Mouse (Mus musculus) liver, embryonic 14.5 days (tissue): Measurements from ENCODE around the gene Zfp113. TPM values are rescaled to one million over a fixed set of nuclear protein-coding genes. Genes with fewer than 3 reads are reported as not detected.

Source experiments
- ATAC-seq: fragments of 200-750 bp; cut with Nextera tagmentation; 2 replicates; pipeline ENCODE4 v1.8.0; 2017; ENCODE audit warnings: moderate number of reproducible peaks, mild to moderate bottlenecking, moderate library complexity; ENCODE audit not compliant: insufficient read depth
- DNase-seq, 3 experiments: peaks; one replicate each; pipeline ENCODE4 v3.0.0-alpha.2; 2012 to 2013; ENCODE audit warnings: low read depth in 3 of 3, low spot score in 3 of 3
- H3K27ac ChIP-seq: fragments of 300-500 bp; sonication (generic); 2 replicates; pipeline ENCODE4 v1.5.1; 2014; ENCODE audit warnings: moderate library complexity, mild to moderate bottlenecking, control low read depth, inconsistent platforms
- H3K27me3 ChIP-seq: fragments of 300-500 bp; sonication (generic); 2 replicates; pipeline ENCODE4 v1.6.1; 2014; ENCODE audit warnings: mild to moderate bottlenecking, low read length, moderate library complexity; ENCODE audit not compliant: control insufficient read depth, insufficient read depth
- H3K36me3 ChIP-seq: fragments of 300-500 bp; sonication (generic); replicated peaks from 2 replicates; pipeline ENCODE4 v1.6.1; 2014; ENCODE audit warnings: low read depth; ENCODE audit not compliant: control insufficient read depth, insufficient read depth
- H3K4me1 ChIP-seq, 2 experiments: fragments of 200-500 bp in 1 of 2; fragments of 300-500 bp in 1 of 2; sonication (generic) in 1 of 2; replicated peaks; 2 replicates each; pipeline ENCODE4 v1.6.1; 2012 to 2014; ENCODE audit warnings: antibody characterized with exemption in 1 of 2, inconsistent platforms in 1 of 2, low read length in 1 of 2; ENCODE audit not compliant: control insufficient read depth in 2 of 2, insufficient read depth in 2 of 2
- H3K4me2 ChIP-seq: fragments of 300-500 bp; sonication (generic); 2 replicates; pipeline ENCODE4 v1.6.1; 2014; ENCODE audit warnings: low read depth, mild to moderate bottlenecking, control low read depth, moderate library complexity
- H3K4me3 ChIP-seq, 2 experiments: fragments of 200-500 bp in 1 of 2; fragments of 300-500 bp in 1 of 2; sonication (generic) in 1 of 2; 2 replicates each; pipeline ENCODE4 v1.5.1; 2012 to 2014; ENCODE audit warnings: low read depth in 2 of 2, low read length in 2 of 2, mild to moderate bottlenecking in 2 of 2, control low read depth in 1 of 2, inconsistent platforms in 1 of 2, moderate library complexity in 1 of 2; ENCODE audit not compliant: insufficient read depth in 1 of 2
- H3K9ac ChIP-seq: fragments of 300-500 bp; sonication (generic); replicated peaks from 2 replicates; pipeline ENCODE4 v1.6.1; 2014; ENCODE audit warnings: mild to moderate bottlenecking, control low read depth, moderate library complexity
- H3K9me3 ChIP-seq: fragments of 300-500 bp; sonication (generic); 2 replicates; pipeline ENCODE4 v1.6.1; 2016; ENCODE audit warnings: low read length, mixed read lengths; ENCODE audit not compliant: control insufficient read depth
- CTCF ChIP-seq: IDR thresholded peaks from 2 replicates; pipeline ENCODE4 v1.5.1; 2016; ENCODE audit warnings: antibody characterized with exemption, low read depth, control low read depth
- EP300 ChIP-seq: IDR thresholded peaks from 2 replicates; pipeline ENCODE4 v1.6.1; 2016; ENCODE audit warnings: antibody characterized with exemption, low read depth
- WGBS: fragments of 180-500 bp; shearing (Covaris S2); extraction: QIAGEN DNeasy Blood & Tissue Kit; methylation state at CpG from one replicate; pipeline ENCODE4 v1.1.7; 2014; ENCODE audit not compliant: insufficient replicate concordance; 5-methylcytosine and 5-hydroxymethylcytosine counted together
- polyA plus RNA-seq, 2 experiments: library from polyadenylated mRNA; depleted of rRNA in 1 of 2; stranded (reverse) in 1 of 2; unstranded in 1 of 2; fragments of >200 nt; fragmentation: Nextera tagmentation in 1 of 2; extraction: Ambion mirVana in 1 of 2; gene quantifications; 2 replicates each; pipeline versions ENCODE4 v1.2.1 to v1.2.3; 2012 to 2014

Zfp113 gene
- polyA plus RNA-seq, 2 experiments = 1.4 to 2.6 TPM

DNA sequence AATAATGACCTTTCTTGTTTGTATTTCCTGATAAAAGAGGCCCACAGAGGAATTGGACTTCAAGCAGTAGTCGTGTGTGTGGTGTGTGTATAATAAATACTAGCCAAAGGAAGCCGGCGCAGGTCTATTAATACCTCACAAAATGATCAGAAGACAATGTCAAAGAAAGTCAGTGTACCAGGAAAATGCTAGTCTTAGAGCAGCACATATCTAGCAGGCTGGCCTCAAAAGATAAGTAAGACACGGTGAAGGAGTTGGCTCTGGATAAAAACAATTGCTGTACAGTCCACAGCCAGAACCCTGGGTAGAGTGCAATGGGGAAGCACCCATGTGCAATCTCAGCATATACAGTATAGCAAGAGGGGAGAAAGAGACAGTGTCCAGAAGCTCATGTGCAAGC is 18.3 kb downstream of the Zfp113 start:
- no peak overlapping the region for H3K9ac ChIP-seq
- 0 out of 2 replicates have a peak overlapping the region, but pooled peaks have one; percentile 6 for H3K4me2 ChIP-seq
- H3K36me3 ChIP-seq = peaks cover 9% of the 10 kb centered on the region
- 17% methylated on average over 4 of the region's 4 CpGs for WGBS
- ATAC-seq = peak; percentile 80
- no peaks in the 10 kb centered on the region for H3K9me3 ChIP-seq
- no peak overlapping the region; the same call in 1 of the 2 replicates for H3K27ac ChIP-seq
- no peak for DNase-seq
- H3K4me3 ChIP-seq = no peak overlapping the region
- TF ChIP-seq EP300 (peak; percentile 36; the same call in 1 of the 2 replicates), CTCF (no peak)
- peaks cover 10 to 12% of the 10 kb centered on the region in 2 experiments for H3K4me1 ChIP-seq
- no peaks in the 10 kb centered on the region for H3K27me3 ChIP-seq

- H3K4me2 ChIP-seq = no peak overlapping the region
- TF ChIP-seq CTCF (no peak), EP300 (no peak)
- H3K36me3 ChIP-seq = peaks cover 29% of the 10 kb centered on the region
- no peak overlapping the region for H3K4me3 ChIP-seq
- 85% methylated on average over 5 of the region's 5 CpGs for WGBS
- DNase-seq (no peak), ATAC-seq (no peak)
- no peak overlapping the region for H3K9ac ChIP-seq
- H3K27me3 ChIP-seq = no peaks in the 10 kb centered on the region
- no peak overlapping the region for H3K27ac ChIP-seq
- H3K4me1 ChIP-seq = peaks cover 9% of the 10 kb centered on the region in 2 experiments
- no peaks in the 10 kb centered on the region for H3K9me3 ChIP-seq
Observed at GRCm38 (mm10) chr5:138132425-138133064, 23.0 kb downstream of the Zfp113 start.

DNA sequence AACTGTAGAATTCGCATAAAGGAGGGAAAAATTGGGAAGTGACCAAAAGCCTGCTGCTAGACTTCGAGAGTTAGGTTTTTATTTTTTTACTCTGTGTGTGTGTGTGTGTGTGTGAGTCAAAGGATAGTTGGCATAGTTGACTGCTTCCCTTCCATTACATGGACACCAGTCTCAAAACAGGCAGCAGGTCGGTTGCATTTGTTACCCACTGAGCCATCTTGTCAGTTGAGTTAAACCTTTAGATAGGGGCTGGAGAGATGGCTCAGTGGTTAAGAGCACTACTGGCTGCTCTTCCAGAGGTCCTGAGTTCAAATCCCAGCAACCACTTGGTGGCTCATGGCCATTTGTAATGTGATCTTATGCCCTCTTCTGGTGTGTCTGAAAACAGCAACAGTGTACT is 37.5 kb downstream of the Zfp113 start:
- TF ChIP-seq CTCF (peak; percentile 25), EP300 (no peak)
- H3K4me3 ChIP-seq = peak overlapping the region; percentile 85 to 98
- DNase-seq = no peak
- H3K9me3 ChIP-seq = no peaks in the 10 kb centered on the region
- H3K9ac ChIP-seq = peak overlapping the region; percentile 85; the same call in 1 of the 2 replicates
- peaks cover 14 to 23% of the 10 kb centered on the region in 2 experiments for H3K4me1 ChIP-seq
- H3K4me2 ChIP-seq = peak overlapping the region; percentile 88
- WGBS = 52% methylated on average over 3 of the region's 3 CpGs
- no peaks in the 10 kb centered on the region for H3K27me3 ChIP-seq
- no peak overlapping the region; the same call in 1 of the 2 replicates for H3K27ac ChIP-seq
- no peaks in the 10 kb centered on the region; the same call in 1 of the 2 replicates for H3K36me3 ChIP-seq
- no peak for ATAC-seq

GRCm38 (mm10) chr5:138117199-138118015 is 38.1 kb downstream of the Zfp113 start:
- no peak for DNase-seq
- WGBS = 8% methylated on average over 16 of the region's 16 CpGs

More at GRCm38 (mm10) chr5:138117199-138118015, 38.1 kb downstream of the Zfp113 start:
- no peaks in the 10 kb centered on the region for H3K9me3 ChIP-seq
- peak overlapping the region; percentile 85 to 98 for H3K4me3 ChIP-seq
- H3K9ac ChIP-seq = peak overlapping the region; percentile 85
- peak; percentile 27; the same call in 1 of the 2 replicates for ATAC-seq
- peak overlapping the region; percentile 88 for H3K4me2 ChIP-seq
- H3K36me3 ChIP-seq = no peaks in the 10 kb centered on the region; the same call in 1 of the 2 replicates
- H3K4me1 ChIP-seq = peaks cover 14 to 21% of the 10 kb centered on the region in 2 experiments
- H3K27ac ChIP-seq = peak overlapping the region; percentile 86
- TF ChIP-seq EP300 = no peak
- no peak for TF ChIP-seq CTCF
- H3K27me3 ChIP-seq = no peaks in the 10 kb centered on the region
